Mouse (Mus musculus) lung, adult 2 months (tissue): Measurements from ENCODE around the gene Capn10. TPM values are rescaled to one million over a fixed set of nuclear protein-coding genes. Genes with fewer than 3 reads are reported as not detected.
"Not testable (repeated sequence)": the region's sequence is repeated elsewhere in the genome, so short reads cannot be mapped to it uniquely, and the experiment has no call there.

Experiments used
- DNase-seq: peaks from one replicate; pipeline ENCODE4 v3.0.0; 2022
- H3K4me1 ChIP-seq: fragments of 200-500 bp; 2 replicates; pipeline ENCODE4 v1.6.1; 2011; ENCODE audit warnings: low read length; ENCODE audit not compliant: control insufficient read depth, insufficient read depth
- H3K4me3 ChIP-seq: fragments of 200-500 bp; replicated peaks from 2 replicates; pipeline ENCODE3; 2011; ENCODE audit warnings: low read depth, mild to moderate bottlenecking, control low read depth, low read length; ENCODE audit errors: extremely low read depth
- CTCF ChIP-seq: fragments of 200-500 bp; IDR thresholded peaks from 2 replicates; pipeline ENCODE4 v1.5.1; 2011; ENCODE audit warnings: mild to moderate bottlenecking, low read length, control low read depth; ENCODE audit not compliant: insufficient read depth
- POLR2A ChIP-seq: fragments of 200-500 bp; IDR thresholded peaks from 2 replicates; pipeline ENCODE4 v1.6.1; 2011; ENCODE audit warnings: low read depth, mild to moderate bottlenecking, control low read depth, low read length, borderline replicate concordance; ENCODE audit errors: extremely low read depth
- WGBS: fragments of 180-500 bp; shearing (Covaris S2); methylation state at CpG from one replicate; pipeline ENCODE4 v1.1.7; 2018; 5-methylcytosine and 5-hydroxymethylcytosine counted together
- polyA plus RNA-seq: library from polyadenylated mRNA; depleted of rRNA; stranded (reverse); fragments of >200 nt; gene quantifications from 2 replicates; pipeline ENCODE4 v1.2.3, GENCODE M21; 2012

Capn10 gene
- polyA plus RNA-seq, 1 experiment: 27.3 TPM

GRCm38 (mm10) chr1:92936467-92936866 is 2.3 kb downstream of the Capn10 start:
- peaks cover 9% of the 10 kb centered on the region for H3K4me1 ChIP-seq
- no peak for DNase-seq
- WGBS: 76% methylated on average over 3 of the region's 3 CpGs
- no peak for TF ChIP-seq POLR2A
- no peak for TF ChIP-seq CTCF
- no peak overlapping the region for H3K4me3 ChIP-seq

DNA sequence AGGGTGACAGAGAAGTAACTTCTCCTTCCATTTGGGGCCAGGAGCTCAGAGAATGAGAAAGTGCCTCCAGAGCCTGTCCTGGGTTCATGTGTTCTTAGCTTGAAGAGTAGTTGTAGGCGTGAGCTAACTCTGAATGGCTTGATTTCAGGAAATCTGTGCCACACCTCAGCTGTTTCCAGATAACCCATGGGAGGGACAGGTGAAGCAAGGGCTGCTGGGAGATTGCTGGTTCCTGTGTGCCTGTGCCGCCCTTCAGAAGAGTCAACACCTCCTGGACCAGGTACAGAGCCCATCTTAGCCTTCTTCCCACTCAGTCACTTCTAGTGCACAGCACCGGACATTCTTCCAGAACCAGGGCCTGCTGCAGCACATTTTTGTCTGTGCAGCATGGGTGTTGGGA is 3.6 kb downstream of the Capn10 start:
- TF ChIP-seq POLR2A: no peak
- TF ChIP-seq CTCF: no peak
- WGBS: 87% methylated on average over 3 of the region's 3 CpGs
- peaks cover 9% of the 10 kb centered on the region for H3K4me1 ChIP-seq
- DNase-seq: no peak
- no peak overlapping the region for H3K4me3 ChIP-seq

GRCm38 (mm10) chr1:92939746-92940145 is 5.6 kb downstream of the Capn10 start:
- peaks cover 7% of the 10 kb centered on the region for H3K4me1 ChIP-seq
- no peak overlapping the region for H3K4me3 ChIP-seq
- TF ChIP-seq CTCF: no peak
- no peak for TF ChIP-seq POLR2A
- no peak for DNase-seq
- WGBS: 97% methylated on average over 4 of the region's 4 CpGs

DNA sequence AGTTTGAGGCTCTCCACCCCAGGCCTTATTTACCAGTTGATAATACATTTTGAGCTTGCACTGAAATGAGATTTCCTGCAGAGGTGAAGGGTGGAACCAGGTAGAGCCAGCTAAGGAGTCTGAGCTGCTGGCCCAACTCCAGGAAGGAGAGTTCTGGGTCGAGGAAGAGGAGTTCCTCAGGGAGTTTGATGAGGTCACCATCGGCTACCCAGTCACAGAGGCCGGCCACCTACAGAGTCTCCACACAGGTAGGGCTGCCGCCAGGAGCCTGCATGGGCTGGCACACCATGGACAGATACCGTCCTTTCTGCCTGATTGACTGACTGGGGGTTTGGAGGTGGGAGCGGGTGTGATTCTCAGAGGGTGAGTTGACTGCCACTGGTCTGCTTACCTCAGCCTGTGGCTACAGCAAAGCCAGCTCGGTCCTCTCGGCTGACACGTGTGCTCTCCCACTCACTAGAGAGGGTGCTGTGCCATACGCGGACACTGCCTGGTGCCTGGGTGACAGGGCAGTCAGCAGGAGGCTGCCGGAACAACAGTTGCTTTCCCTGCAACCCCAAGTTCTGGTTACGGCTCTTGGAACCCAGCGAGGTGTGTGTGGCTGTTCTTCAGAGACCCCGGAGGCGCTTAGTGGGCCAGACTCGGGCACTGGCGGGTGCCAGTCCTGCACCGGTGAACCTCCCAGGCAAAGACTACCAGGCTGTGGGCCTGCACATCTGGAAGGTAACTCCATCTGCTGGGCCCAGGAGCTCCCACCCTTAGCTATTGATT is 9.2 kb downstream of the Capn10 start:
- DNase-seq: no peak
- 93% methylated on average over 19 of the region's 19 CpGs for WGBS
- TF ChIP-seq POLR2A: no peak
- no peak for TF ChIP-seq CTCF
- Histone ChIP-seq H3K4me3 (no peak overlapping the region), H3K4me1 (no peaks in the 10 kb centered on the region)

DNA sequence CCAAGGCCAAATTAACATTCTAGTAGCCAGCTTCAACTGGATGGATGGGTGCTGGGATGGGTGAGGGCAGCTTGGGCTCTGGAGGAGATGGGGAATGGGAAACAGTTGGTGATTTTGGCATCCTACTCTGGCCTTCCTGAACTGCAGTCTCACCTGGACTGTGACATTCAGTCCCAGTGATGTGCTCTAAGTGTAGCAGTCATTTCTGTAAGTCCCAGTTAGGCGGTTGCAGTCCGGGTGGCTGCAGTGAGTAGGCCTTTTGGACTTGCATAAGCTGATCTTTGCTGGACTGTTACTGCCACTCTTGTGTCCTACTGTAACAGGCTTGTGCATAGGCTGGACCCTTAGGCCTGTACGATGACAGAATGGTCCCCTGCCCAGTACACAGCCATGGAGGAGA is 13.8 kb downstream of the Capn10 start:
- 90% methylated on average over 3 of the region's 3 CpGs for WGBS
- DNase-seq: no peak
- H3K4me3 ChIP-seq: no peak overlapping the region
- TF ChIP-seq POLR2A (no peak), CTCF (no peak)
- no peaks in the 10 kb centered on the region for H3K4me1 ChIP-seq

GRCm38 (mm10) chr1:92949426-92949825 is 15.2 kb downstream of the Capn10 start:
- WGBS: 46% methylated on average over 6 of the region's 6 CpGs
- H3K4me1 ChIP-seq: no peaks in the 10 kb centered on the region
- DNase-seq: no peak
- no peak for TF ChIP-seq POLR2A
- peak; percentile 30; the same call in 1 of the 2 replicates for TF ChIP-seq CTCF
- H3K4me3 ChIP-seq: no peak overlapping the region

DNA sequence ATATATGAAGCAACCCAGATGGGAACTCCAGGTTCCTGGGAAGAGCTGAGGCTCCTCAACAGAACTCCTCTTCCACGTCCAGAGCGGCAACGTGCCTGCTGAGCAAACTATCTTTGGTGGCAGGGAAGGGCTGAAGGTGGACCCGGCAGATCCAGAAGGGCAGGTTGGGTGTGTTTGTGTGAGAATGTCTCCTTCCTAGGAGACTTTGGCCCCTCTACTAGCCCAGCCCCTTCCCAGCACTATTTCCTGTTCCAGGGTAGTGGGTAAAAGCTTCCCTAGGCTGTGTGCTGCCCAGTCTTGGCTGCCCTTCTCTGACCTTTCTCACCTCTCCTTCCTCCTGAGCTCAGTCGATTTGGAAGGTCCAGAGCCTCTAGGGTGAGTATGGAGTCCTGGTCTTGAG is 16.4 kb downstream of the Capn10 start, which contains the start of gene Gpr35:
Gpr35 (plus strand) TSS at position 259 of the 400 bp plus-strand sequence.
- no peaks in the 10 kb centered on the region for H3K4me1 ChIP-seq
- TF ChIP-seq POLR2A: no peak
- no peak for TF ChIP-seq CTCF
- DNase-seq: no peak
- 55% methylated on average over 5 of the region's 5 CpGs for WGBS
- no peak within 1 kb of the TSS for H3K4me3 ChIP-seq

GRCm38 (mm10) chr1:92953641-92954040 is 19.5 kb downstream of the Capn10 start:
- no peak for DNase-seq
- WGBS: 67% methylated on average over 2 of the region's 2 CpGs
- Histone ChIP-seq H3K4me1 (no peaks in the 10 kb centered on the region), H3K4me3 (no peak overlapping the region)
- TF ChIP-seq POLR2A: no peak
- TF ChIP-seq CTCF: no peak

- not testable (repeated sequence) for H3K4me3 ChIP-seq, H3K4me1 ChIP-seq
- 4% methylated on average over 11 of the region's 11 CpGs for WGBS
- peak; percentile 23; the same call in 1 of the 2 replicates for TF ChIP-seq CTCF
- peak; percentile 60 for DNase-seq
These were observed 22.6 kb downstream of the Capn10 start for GRCm38 (mm10) chr1:92956571-92957335.
